Mouse (Mus musculus) B cell, adult 62 days (primary cell): ENCODE results near the gene Actr3b. TPM values are rescaled to one million over a fixed set of nuclear protein-coding genes. Genes with fewer than 3 reads are reported as not detected.

Experiments
- total RNA-seq: library from RNA; stranded (reverse); gene quantifications from 4 replicates; pipeline ENCODE4 v1.2.4, GENCODE M21; 2023

Gene Actr3b
- 8.3 to 9.4 TPM (median 8.7 TPM) in 4 replicates for total RNA-seq

GRCm38 (mm10) chr5:25759460-25760409, at the start of gene Actr3b:
Gene Actr3b, plus strand, starts transcription at chr5:25759997.

Other genes with a start within 250 kb of the Actr3b start
- not detected in 4 replicates for gene Cct8l1, start 243.9 kb upstream of the Actr3b start, total RNA-seq
- gene Xrcc2, start 54.2 kb upstream of the Actr3b start, total RNA-seq, result 13.4 to 17.7 TPM (median 14.1 TPM) in 4 replicates
- gene Gm21663, start 182.4 kb downstream of the Actr3b start, total RNA-seq, result not detected in 4 replicates
- gene Gm21671, start 194.4 kb downstream of the Actr3b start, total RNA-seq, result not detected in 4 replicates
- gene Gm21680, start 212.7 kb downstream of the Actr3b start, total RNA-seq, result not detected in 4 replicates
- not detected in 4 replicates for gene Gm21698, start 228.7 kb downstream of the Actr3b start, total RNA-seq
- not detected in 4 replicates for gene Gm1979, start 244.8 kb downstream of the Actr3b start, total RNA-seq